Mouse (Mus musculus): ENCODE measurements around the gene Ddb2. TPM values are rescaled to one million over a fixed set of nuclear protein-coding genes. Genes with fewer than 3 reads are reported as not detected.

Ddb2 gene
- polyA plus RNA-seq, 1 experiment, result 1.2 TPM

- H3ac ChIP-seq (ENCODE audit: control insufficient read depth, insufficient read length, low read depth), result no peak overlapping the region
- H3K79me2 ChIP-seq (ENCODE audit: control insufficient read depth, insufficient read depth), result no peaks in the 10 kb centered on the region
- H3K79me3 ChIP-seq (ENCODE audit: low read depth), result no peaks in the 10 kb centered on the region
- H3K36me3 ChIP-seq (ENCODE audit: control insufficient read depth, insufficient read depth), result no peaks in the 10 kb centered on the region
- H3K27me3 ChIP-seq (ENCODE audit: control insufficient read depth, insufficient read depth, insufficient read length), result no peaks in the 10 kb centered on the region
- no peak overlapping the region for H3K4me3 ChIP-seq (ENCODE audit: insufficient read depth, poor library complexity, severe bottlenecking)
- TF ChIP-seq CTCF (IDR thresholded peaks at IDR 0.05; ENCODE audit: control insufficient read depth, insufficient read depth, insufficient read length) (peak; percentile 71), MYOG (IDR thresholded peaks at IDR 0.05; ENCODE audit: control insufficient read depth, extremely low read depth, insufficient read length) (no peak)
These were observed 42.0 kb downstream of the Ddb2 start for GRCm38 (mm10) chr2:91194624-91195332.

GRCm38 (mm10) chr2:91190501-91190900 is 46.3 kb downstream of the Ddb2 start:
- H3K4me3 ChIP-seq (ENCODE audit: insufficient read depth, poor library complexity, severe bottlenecking), result no peak overlapping the region
- H3K79me3 ChIP-seq (ENCODE audit: low read depth), result no peaks in the 10 kb centered on the region
- TF ChIP-seq CTCF (IDR thresholded peaks at IDR 0.05; ENCODE audit: control insufficient read depth, insufficient read depth, insufficient read length) (no peak), MYOD1 (IDR thresholded peaks at IDR 0.05; ENCODE audit: control insufficient read depth, insufficient read length, low read depth) (no peak), USF1 (IDR thresholded peaks at IDR 0.05; ENCODE audit: low read depth) (no peak), MAX (IDR thresholded peaks at IDR 0.05) (no peak), FOSL1 (IDR thresholded peaks at IDR 0.05; ENCODE audit: insufficient read depth, low read length, poor library complexity, severe bottlenecking) (no peak), MYOG (IDR thresholded peaks at IDR 0.05; ENCODE audit: control insufficient read depth, extremely low read depth, insufficient read length) (no peak), CEBPB (IDR thresholded peaks at IDR 0.05; ENCODE audit: low read depth) (no peak)
- no peak overlapping the region for H3ac ChIP-seq (ENCODE audit: control insufficient read depth, insufficient read length, low read depth)
- no peaks in the 10 kb centered on the region for H3K27me3 ChIP-seq (ENCODE audit: control insufficient read depth, insufficient read depth, insufficient read length)
- no peaks in the 10 kb centered on the region for H3K79me2 ChIP-seq (ENCODE audit: control insufficient read depth, insufficient read depth)
- H3K36me3 ChIP-seq (ENCODE audit: control insufficient read depth, insufficient read depth), result no peaks in the 10 kb centered on the region

DNA sequence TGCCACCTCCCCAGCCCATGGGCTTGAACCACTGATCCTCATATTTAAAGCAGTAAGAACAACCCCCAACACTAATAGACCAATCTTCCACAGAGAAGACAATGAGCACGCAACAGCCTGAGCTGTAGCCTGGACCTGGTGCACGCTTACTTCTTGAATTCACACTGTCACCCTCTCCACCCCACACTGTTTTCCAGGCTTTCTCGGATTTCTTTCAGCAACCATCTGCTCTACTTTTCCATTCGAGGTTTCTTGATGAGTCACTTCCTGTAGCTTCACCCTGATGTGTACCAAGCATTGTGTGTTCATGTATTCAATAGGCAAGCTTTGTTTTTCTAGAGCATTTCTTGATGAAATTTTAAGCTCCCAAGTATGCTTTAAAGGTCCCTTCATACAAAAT is 49.4 kb downstream of the Ddb2 start:
- no peaks in the 10 kb centered on the region for H3K79me3 ChIP-seq (ENCODE audit: low read depth)
- TF ChIP-seq MAX (IDR thresholded peaks at IDR 0.05) (no peak), MYOD1 (IDR thresholded peaks at IDR 0.05; ENCODE audit: control insufficient read depth, insufficient read length, low read depth) (no peak), FOSL1 (IDR thresholded peaks at IDR 0.05; ENCODE audit: insufficient read depth, low read length, poor library complexity, severe bottlenecking) (no peak), USF1 (IDR thresholded peaks at IDR 0.05; ENCODE audit: low read depth) (no peak), CTCF (IDR thresholded peaks at IDR 0.05; ENCODE audit: control insufficient read depth, insufficient read depth, insufficient read length) (no peak), MYOG (IDR thresholded peaks at IDR 0.05; ENCODE audit: control insufficient read depth, extremely low read depth, insufficient read length) (no peak), CEBPB (IDR thresholded peaks at IDR 0.05; ENCODE audit: low read depth) (no peak)
- no peaks in the 10 kb centered on the region for H3K79me2 ChIP-seq (ENCODE audit: control insufficient read depth, insufficient read depth)
- no peak overlapping the region for H3K4me3 ChIP-seq (ENCODE audit: insufficient read depth, poor library complexity, severe bottlenecking)
- no peaks in the 10 kb centered on the region for H3K36me3 ChIP-seq (ENCODE audit: control insufficient read depth, insufficient read depth)
- H3K27me3 ChIP-seq (ENCODE audit: control insufficient read depth, insufficient read depth, insufficient read length), result no peaks in the 10 kb centered on the region
- no peak overlapping the region for H3ac ChIP-seq (ENCODE audit: control insufficient read depth, insufficient read length, low read depth)

GRCm38 (mm10) chr2:91186208-91186607 is 50.6 kb downstream of the Ddb2 start:
- H3K36me3 ChIP-seq (ENCODE audit: control insufficient read depth, insufficient read depth), result no peaks in the 10 kb centered on the region
- H3K79me2 ChIP-seq (ENCODE audit: control insufficient read depth, insufficient read depth), result peaks cover 7% of the 10 kb centered on the region
- TF ChIP-seq FOSL1 (IDR thresholded peaks at IDR 0.05; ENCODE audit: insufficient read depth, low read length, poor library complexity, severe bottlenecking), result no peak
- no peak for TF ChIP-seq CTCF (IDR thresholded peaks at IDR 0.05; ENCODE audit: control insufficient read depth, insufficient read depth, insufficient read length)
- H3K79me3 ChIP-seq (ENCODE audit: low read depth), result no peaks in the 10 kb centered on the region
- H3K4me3 ChIP-seq (ENCODE audit: insufficient read depth, poor library complexity, severe bottlenecking), result no peak overlapping the region
- no peaks in the 10 kb centered on the region for H3K27me3 ChIP-seq (ENCODE audit: control insufficient read depth, insufficient read depth, insufficient read length)
- no peak overlapping the region for H3ac ChIP-seq (ENCODE audit: control insufficient read depth, insufficient read length, low read depth)

- Histone ChIP-seq H3K27me3 (ENCODE audit: control insufficient read depth, insufficient read depth, insufficient read length) (no peaks in the 10 kb centered on the region), H3K4me3 (ENCODE audit: insufficient read depth, poor library complexity, severe bottlenecking) (peak within 1 kb of the TSS; percentile 74), H3K79me2 (ENCODE audit: control insufficient read depth, insufficient read depth) (peaks cover 7% of the 10 kb centered on the region), H3K79me3 (ENCODE audit: low read depth) (no peaks in the 10 kb centered on the region), H3K36me3 (ENCODE audit: control insufficient read depth, insufficient read depth) (no peaks in the 10 kb centered on the region), H3ac (ENCODE audit: control insufficient read depth, insufficient read length, low read depth) (peak within 1 kb of the TSS; percentile 60)
- TF ChIP-seq CEBPB (IDR thresholded peaks at IDR 0.05; ENCODE audit: low read depth) (no peak), USF1 (IDR thresholded peaks at IDR 0.05; ENCODE audit: low read depth) (no peak), MAX (IDR thresholded peaks at IDR 0.05) (no peak), CTCF (IDR thresholded peaks at IDR 0.05; ENCODE audit: control insufficient read depth, insufficient read depth, insufficient read length) (no peak), MYOD1 (IDR thresholded peaks at IDR 0.05; ENCODE audit: control insufficient read depth, insufficient read length, low read depth) (no peak), MYOG (IDR thresholded peaks at IDR 0.05; ENCODE audit: control insufficient read depth, extremely low read depth, insufficient read length) (no peak)
These were observed 52.9 kb downstream of the Ddb2 start, which contains the start of gene Madd for GRCm38 (mm10) chr2:91183711-91184405. Madd (minus strand) TSS chr2:91183837.

DNA sequence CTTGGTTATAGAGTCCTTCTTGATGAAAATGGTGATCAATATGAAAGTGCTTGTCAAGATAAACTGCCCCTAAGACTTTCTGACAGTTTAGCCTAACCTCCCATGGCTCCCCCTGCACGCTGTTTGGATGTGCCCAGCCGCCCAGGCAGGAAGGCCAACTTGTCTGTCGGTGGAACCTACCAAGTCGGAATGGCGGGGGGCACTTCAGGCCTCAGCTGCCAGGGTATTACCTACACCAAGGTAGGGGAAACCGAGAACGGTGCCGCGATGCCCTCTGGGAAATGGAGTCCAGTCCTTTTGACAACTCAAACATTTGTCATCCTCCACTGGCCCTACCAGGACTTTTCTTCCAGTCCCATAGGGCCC is 53.7 kb downstream of the Ddb2 start:
- no peaks in the 10 kb centered on the region for H3K36me3 ChIP-seq (ENCODE audit: control insufficient read depth, insufficient read depth)
- no peaks in the 10 kb centered on the region for H3K79me3 ChIP-seq (ENCODE audit: low read depth)
- peaks cover 7% of the 10 kb centered on the region for H3K79me2 ChIP-seq (ENCODE audit: control insufficient read depth, insufficient read depth)
- TF ChIP-seq CEBPB (IDR thresholded peaks at IDR 0.05; ENCODE audit: low read depth) (no peak), CTCF (IDR thresholded peaks at IDR 0.05; ENCODE audit: control insufficient read depth, insufficient read depth, insufficient read length) (no peak), MYOG (IDR thresholded peaks at IDR 0.05; ENCODE audit: control insufficient read depth, extremely low read depth, insufficient read length) (no peak), MAX (IDR thresholded peaks at IDR 0.05) (no peak), MYOD1 (IDR thresholded peaks at IDR 0.05; ENCODE audit: control insufficient read depth, insufficient read length, low read depth) (no peak), USF1 (IDR thresholded peaks at IDR 0.05; ENCODE audit: low read depth) (no peak), FOSL1 (IDR thresholded peaks at IDR 0.05; ENCODE audit: insufficient read depth, low read length, poor library complexity, severe bottlenecking) (no peak)
- no peaks in the 10 kb centered on the region for H3K27me3 ChIP-seq (ENCODE audit: control insufficient read depth, insufficient read depth, insufficient read length)
- H3ac ChIP-seq (ENCODE audit: control insufficient read depth, insufficient read length, low read depth), result no peak overlapping the region
- peak overlapping the region; percentile 74 for H3K4me3 ChIP-seq (ENCODE audit: insufficient read depth, poor library complexity, severe bottlenecking)

All from C2C12 (cell line).